Mouse (Mus musculus): ENCODE data around the gene Cfd.
"Not testable (repeated sequence)": the region's sequence is repeated elsewhere in the genome, so short reads cannot be mapped to it uniquely, and the experiment has no call there.

Gene Cfd

GRCm38 (mm10) chr10:79883297-79884084 lies 7.2 kb upstream of the Cfd start:
- ATAC-seq (ENCODE audit: insufficient number of reproducible peaks, low FRiP score, low TSS enrichment) = peak; percentile 64; the same call in 1 of the 2 replicates

- ATAC-seq (ENCODE audit: insufficient number of reproducible peaks, low FRiP score, low TSS enrichment) = no peak
Measured at GRCm38 (mm10) chr10:79884446-79884845, 6.2 kb upstream of the Cfd start.

- not testable (repeated sequence) for ATAC-seq (ENCODE audit: insufficient number of reproducible peaks, low FRiP score, low TSS enrichment)
Measured at GRCm38 (mm10) chr10:79884938-79885337, 5.7 kb upstream of the Cfd start.

- no peak for ATAC-seq (ENCODE audit: insufficient number of reproducible peaks, low FRiP score, low TSS enrichment)
Measured at GRCm38 (mm10) chr10:79886054-79886453, 4.6 kb upstream of the Cfd start, which contains the start of gene Elane. TSS of gene Elane (plus strand) at chr10:79886247.

- no peak for ATAC-seq (ENCODE audit: insufficient number of reproducible peaks, low FRiP score, low TSS enrichment)
Measured at GRCm38 (mm10) chr10:79886611-79887010, 4.0 kb upstream of the Cfd start.

- ATAC-seq (ENCODE audit: insufficient number of reproducible peaks, low FRiP score, low TSS enrichment) = no peak
Measured at GRCm38 (mm10) chr10:79889386-79889785, 1.3 kb upstream of the Cfd start.

GRCm38 (mm10) chr10:79892451-79893118 lies 1.9 kb downstream of the Cfd start:
- ATAC-seq (ENCODE audit: insufficient number of reproducible peaks, low FRiP score, low TSS enrichment) = not testable (repeated sequence)

GRCm38 (mm10) chr10:79896306-79896705 lies 5.7 kb downstream of the Cfd start:
- no peak for ATAC-seq (ENCODE audit: insufficient number of reproducible peaks, low FRiP score, low TSS enrichment)

GRCm38 (mm10) chr10:79896814-79897213 lies 6.2 kb downstream of the Cfd start:
- no peak for ATAC-seq (ENCODE audit: insufficient number of reproducible peaks, low FRiP score, low TSS enrichment)

- ATAC-seq (ENCODE audit: insufficient number of reproducible peaks, low FRiP score, low TSS enrichment) = no peak
Measured at GRCm38 (mm10) chr10:79897316-79898245, 6.9 kb downstream of the Cfd start.

- no peak for ATAC-seq (ENCODE audit: insufficient number of reproducible peaks, low FRiP score, low TSS enrichment)
Measured at GRCm38 (mm10) chr10:79900951-79901410, 10.3 kb downstream of the Cfd start.

- no peak for ATAC-seq (ENCODE audit: insufficient number of reproducible peaks, low FRiP score, low TSS enrichment)
Measured at GRCm38 (mm10) chr10:79906712-79907111, 16.1 kb downstream of the Cfd start.

- no peak for ATAC-seq (ENCODE audit: insufficient number of reproducible peaks, low FRiP score, low TSS enrichment)
Measured at GRCm38 (mm10) chr10:79907415-79907814, 16.8 kb downstream of the Cfd start.

- peak; percentile 79 for ATAC-seq (ENCODE audit: insufficient number of reproducible peaks, low FRiP score, low TSS enrichment)
Measured at GRCm38 (mm10) chr10:79908167-79909091, 17.8 kb downstream of the Cfd start, which contains the start of gene Med16. TSS of gene Med16 (minus strand) at chr10:79908923.

- no peak for ATAC-seq (ENCODE audit: insufficient number of reproducible peaks, low FRiP score, low TSS enrichment)
Measured at GRCm38 (mm10) chr10:79909092-79909922, 18.7 kb downstream of the Cfd start.

GRCm38 (mm10) chr10:79910556-79910955 lies 19.9 kb downstream of the Cfd start, which contains the start of gene Gm26602:
TSS of gene Gm26602 (plus strand) at chr10:79910856.
- ATAC-seq (ENCODE audit: insufficient number of reproducible peaks, low FRiP score, low TSS enrichment) = no peak

- ATAC-seq (ENCODE audit: insufficient number of reproducible peaks, low FRiP score, low TSS enrichment) = no peak
Measured at GRCm38 (mm10) chr10:79912412-79912811, 21.8 kb downstream of the Cfd start.

Data from cerebellum, adult (tissue).